Comparison of ENCODE assay signal across 11 mouse cellular contexts in genomic region chr17:86617570-86618237, GRCm38 (mm10).
A peak's percentile ranks its signal among the peaks of the same experiment; 100 is the strongest.
DNase-seq lines count a peak whose midpoint lies in the region; ATAC-seq and TF ChIP-seq lines count a peak whose summit lies in the region.
"Had no signal": no experiment of that assay in that cellular context is flagged by ENCODE, and none has a peak within 500 bp of the region (broad histone marks: within the 10 kb centered on the region; RNA-seq: fewer than 3 reads in every experiment).

No protein-coding gene starts in this region.

- no peaks in the 10 kb centered on the region for H3K36me3 ChIP-seq in hindbrain, postnatal 0 days (ENCODE audit: insufficient read depth, low read length)
- no peaks in the 10 kb centered on the region for H3K36me3 ChIP-seq in hindbrain, embryonic 16.5 days (ENCODE audit: control insufficient read depth, insufficient read depth, low read length)
- H3K36me3 ChIP-seq in kidney, embryonic 16.5 days (ENCODE audit: insufficient read depth, low read length) = no peaks in the 10 kb centered on the region
- no peaks in the 10 kb centered on the region for H3K36me3 ChIP-seq in forebrain, embryonic 15.5 days
- H3K36me3 ChIP-seq: limb, embryonic 12.5 days; midbrain, embryonic 10.5 days had no signal

- 74% methylated on average over 3 of the region's 3 CpGs for WGBS in hindbrain, postnatal 0 days
- 76% methylated on average over 3 of the region's 3 CpGs for WGBS in hindbrain, embryonic 16.5 days
- 44% methylated on average over 3 of the region's 3 CpGs for WGBS in kidney, embryonic 16.5 days
- 70% methylated on average over 3 of the region's 3 CpGs for WGBS in forebrain, embryonic 15.5 days

- no peak for TF ChIP-seq CTCF in hindbrain, postnatal 0 days (IDR thresholded peaks at IDR 0.05; ENCODE audit: low read depth)

- H3K4me1 ChIP-seq in hindbrain, postnatal 0 days (ENCODE audit: insufficient read depth, low read length) = peaks cover 5% of the 10 kb centered on the region; the same call in 1 of the 2 replicates
- peaks cover 5% of the 10 kb centered on the region; the same call in 1 of the 2 replicates for H3K4me1 ChIP-seq in hindbrain, embryonic 16.5 days (ENCODE audit: control insufficient read depth, insufficient read depth, low read depth, low read length)
- H3K4me1 ChIP-seq in kidney, embryonic 16.5 days (ENCODE audit: insufficient read depth, low read length) = peaks cover 15% of the 10 kb centered on the region
- no peaks in the 10 kb centered on the region for H3K4me1 ChIP-seq in forebrain, embryonic 15.5 days

- 0 out of 2 replicates have a peak overlapping the region, but pooled peaks have one; percentile 17 for H3K27ac ChIP-seq in hindbrain, postnatal 0 days
- H3K27ac ChIP-seq in hindbrain, embryonic 16.5 days (ENCODE audit: low read depth, low read length) = no peak overlapping the region
- peak overlapping the region; percentile 77 for H3K27ac ChIP-seq in kidney, embryonic 16.5 days (ENCODE audit: low read length)
- H3K27ac ChIP-seq in forebrain, embryonic 15.5 days (replicated peaks) = no peak overlapping the region
- H3K27ac ChIP-seq: limb, embryonic 12.5 days; midbrain, embryonic 10.5 days had no signal

- H3K9me3 ChIP-seq in hindbrain, postnatal 0 days (ENCODE audit: low read length) = no peaks in the 10 kb centered on the region
- no peaks in the 10 kb centered on the region for H3K9me3 ChIP-seq in hindbrain, embryonic 16.5 days (ENCODE audit: control insufficient read depth, low read length)
- no peaks in the 10 kb centered on the region for H3K9me3 ChIP-seq in kidney, embryonic 16.5 days (ENCODE audit: low read length)
- H3K9me3 ChIP-seq in forebrain, embryonic 15.5 days = no peaks in the 10 kb centered on the region
- H3K9me3 ChIP-seq: limb, embryonic 12.5 days; midbrain, embryonic 10.5 days had no signal

- H3K9ac ChIP-seq in hindbrain, postnatal 0 days (replicated peaks; ENCODE audit: low read length) = no peak overlapping the region
- H3K9ac ChIP-seq in hindbrain, embryonic 16.5 days (ENCODE audit: low read depth, low read length) = no peak overlapping the region
- H3K9ac ChIP-seq in kidney, embryonic 16.5 days (replicated peaks; ENCODE audit: low read length) = no peak overlapping the region
- no peak overlapping the region for H3K9ac ChIP-seq in forebrain, embryonic 15.5 days (replicated peaks)
- H3K9ac ChIP-seq: limb, embryonic 12.5 days had no signal

- H3K27me3 ChIP-seq in hindbrain, postnatal 0 days (ENCODE audit: insufficient read depth, low read length) = no peaks in the 10 kb centered on the region
- H3K27me3 ChIP-seq in hindbrain, embryonic 16.5 days (replicated peaks; ENCODE audit: control insufficient read depth, insufficient read depth, low read length) = no peaks in the 10 kb centered on the region
- no peaks in the 10 kb centered on the region for H3K27me3 ChIP-seq in kidney, embryonic 16.5 days (ENCODE audit: insufficient read depth, low read length)
- H3K27me3 ChIP-seq in forebrain, embryonic 15.5 days = no peaks in the 10 kb centered on the region
- H3K27me3 ChIP-seq: limb, embryonic 12.5 days had no signal

- no peak overlapping the region for H3K4me2 ChIP-seq in hindbrain, postnatal 0 days (ENCODE audit: low read depth, low read length)
- no peak overlapping the region for H3K4me2 ChIP-seq in hindbrain, embryonic 16.5 days (ENCODE audit: low read length)
- H3K4me2 ChIP-seq in kidney, embryonic 16.5 days (replicated peaks; ENCODE audit: low read depth, low read length) = no peak overlapping the region
- no peak overlapping the region for H3K4me2 ChIP-seq in forebrain, embryonic 15.5 days (replicated peaks)
- H3K4me2 ChIP-seq: limb, embryonic 12.5 days had no signal

- ATAC-seq in hindbrain, postnatal 0 days = no peak
- no peak for ATAC-seq in hindbrain, embryonic 16.5 days
- peak; percentile 21; the same call in 1 of the 2 replicates for ATAC-seq in kidney, embryonic 16.5 days (ENCODE audit: low FRiP score, low TSS enrichment)
- no peak for ATAC-seq in forebrain, embryonic 15.5 days (replicated peaks)

- no peak overlapping the region for H3K4me3 ChIP-seq in hindbrain, postnatal 0 days (ENCODE audit: low read length)
- no peak overlapping the region for H3K4me3 ChIP-seq in hindbrain, embryonic 16.5 days (ENCODE audit: low read length)
- no peak overlapping the region for H3K4me3 ChIP-seq in kidney, embryonic 16.5 days (ENCODE audit: low read length)
- no peak overlapping the region for H3K4me3 ChIP-seq in forebrain, embryonic 15.5 days
- H3K4me3 ChIP-seq: limb, embryonic 12.5 days; midbrain, embryonic 10.5 days had no signal

- no peak for DNase-seq in hindbrain, postnatal 0 days (ENCODE audit: low spot score)
- peak; percentile 7 for DNase-seq in adrenal gland, postnatal 25 days
- DNase-seq in heart, adult 8-10 months (ENCODE audit: low spot score) = peak; percentile 65
- no peak for DNase-seq in left cerebral cortex, adult 8-10 months (ENCODE audit: low spot score in 2 of 2)
- no peak for DNase-seq in B cell, adult 2 months
- DNase-seq: spleen, adult 18-20 months had no signal

Comparison
In these comparisons a context has a peak if more than half of its experiments do, and no peak if none do; other contexts are left out.
1. H3K27ac ChIP-seq: peak in hindbrain, postnatal 0 days (single experiment) and kidney, embryonic 16.5 days (single experiment); none in hindbrain, embryonic 16.5 days (single experiment) and forebrain, embryonic 15.5 days (single experiment).
2. DNase-seq: peak in adrenal gland, postnatal 25 days (single experiment) and heart, adult 8-10 months (single experiment); none in hindbrain, postnatal 0 days (single experiment), left cerebral cortex, adult 8-10 months (0 of 2) and B cell, adult 2 months (0 of 2).